ENCODE assay signal across 13 mouse cellular contexts in the genomic region with DNA sequence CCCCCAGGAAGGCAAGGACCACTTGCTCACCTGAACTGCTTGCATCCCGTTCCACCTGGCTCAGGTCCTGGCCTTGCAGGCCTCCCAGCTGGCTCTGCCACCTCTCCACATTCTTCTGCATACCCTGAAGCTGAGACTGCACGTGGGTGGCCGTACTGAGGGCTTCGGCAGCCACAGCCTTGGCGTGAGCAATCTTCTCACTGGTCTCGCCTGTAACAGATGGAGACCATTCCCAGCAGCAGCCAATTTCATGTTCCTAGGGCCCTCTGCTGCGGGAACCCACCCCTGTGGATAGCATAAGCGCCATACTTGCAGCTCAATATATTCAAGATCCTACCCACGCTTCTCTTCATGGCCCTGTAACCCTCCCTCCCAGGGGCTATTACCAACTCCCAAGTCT.
A peak's percentile ranks its signal among the peaks of the same experiment; 100 is the strongest.
DNase-seq lines count a peak whose midpoint lies in the region.
"Had no signal": no experiment of that assay in that cellular context is flagged by ENCODE, and none has a peak within 500 bp of the region (broad histone marks: within the 10 kb centered on the region; RNA-seq: fewer than 3 reads in every experiment).

No protein-coding gene starts in this region.

- DNase-seq in right cerebral cortex, adult 18-20 months, result peak; percentile 32
- no peak for DNase-seq in right cerebral cortex, postnatal 36 days (ENCODE audit: low spot score in 2 of 2)
- DNase-seq: adrenal gland, adult 2 months; adrenal gland, adult 8-10 months; adrenal gland, postnatal 10 days; adrenal gland, postnatal 14 days; adrenal gland, postnatal 25 days; adrenal gland, postnatal 36 days; B cell, adult 2 months; cerebellum, adult 11 months; cerebellum, adult 11-12 months; cerebellum, adult 18-20 months; cerebellum, adult 2 months had no signal
